Comparison of ENCODE assay signal across 10 mouse cellular contexts in genomic region chr15:12246360-12247158, GRCm38 (mm10). TPM values are rescaled to one million over a fixed set of nuclear protein-coding genes. Genes with fewer than 3 reads are reported as not detected.
DNase-seq lines count a peak whose midpoint lies in the region; ATAC-seq and TF ChIP-seq lines count a peak whose summit lies in the region.
"Had no signal": no experiment of that assay in that cellular context is flagged by ENCODE, and none has a peak within 500 bp of the region (broad histone marks: within the 10 kb centered on the region; RNA-seq: fewer than 3 reads in every experiment).

No protein-coding gene starts in this region.

- intact Hi-C loops in gastrocnemius, postnatal 36 days (cut with DNase I) = loop anchor here (5.0 kb wide), 1 partner anchor 49 kb away; no protein-coding TSS in a partner anchor

- TF ChIP-seq CTCF in lung, embryonic 14.5 days (IDR thresholded peaks at IDR 0.05; ENCODE audit: low read depth) = no peak

- peak overlapping the region; percentile 54; the same call in 1 of the 2 replicates for H3K27ac ChIP-seq in lung, embryonic 14.5 days (ENCODE audit: low read depth)
- H3K27ac ChIP-seq: macrophage had no signal

- no peak overlapping the region for H3K4me2 ChIP-seq in lung, embryonic 14.5 days

- no peak overlapping the region for H3K9ac ChIP-seq in lung, embryonic 14.5 days

- no peaks in the 10 kb centered on the region for H3K27me3 ChIP-seq in lung, embryonic 14.5 days (ENCODE audit: insufficient read depth, low read length)

- peaks cover 42% of the 10 kb centered on the region; the same call in 1 of the 2 replicates for H3K36me3 ChIP-seq in lung, embryonic 14.5 days (ENCODE audit: insufficient read depth)

- DNase-seq in lung, embryonic 14.5 days = no peak
- no peak for DNase-seq in lung, postnatal 4 days
- peak; percentile 29 for DNase-seq in embryo, embryonic 11 days
- DNase-seq in liver = peak; percentile 65
- peak; percentile 45 for DNase-seq in retina, embryonic 14.5 days (ENCODE audit: low spot score)
- DNase-seq in adrenal gland, adult 8-10 months = no peak
- DNase-seq in gastrocnemius, postnatal 36 days = no peak
- no peak for DNase-seq in thymus, postnatal 14 days
- DNase-seq: kidney, postnatal 36 days had no signal

- H3K9me3 ChIP-seq in lung, embryonic 14.5 days (ENCODE audit: low read depth, low read length) = no peaks in the 10 kb centered on the region

- 76% methylated on average over 11 of the region's 11 CpGs for WGBS in lung, embryonic 14.5 days

- H3K4me3 ChIP-seq in lung, embryonic 14.5 days (ENCODE audit: low read depth, low read length) = no peak overlapping the region

- H3K4me1 ChIP-seq in lung, embryonic 14.5 days (ENCODE audit: insufficient read depth) = no peaks in the 10 kb centered on the region

- ATAC-seq in lung, embryonic 14.5 days (ENCODE audit: insufficient read depth) = no peak

RNA-seq across cellular contexts. Expression of gene Mtmr12, which starts 41.7 kb away (rescaled TPM):
- polyA plus RNA-seq in lung, embryonic 14.5 days (2014; fragmentation: Nextera tagmentation; extraction: Ambion mirVana) = 23.4 and 23.5 TPM in 2 replicates
- total RNA-seq in adrenal gland, adult 8-10 months (2022) = 10 to 100 TPM; 21.8 to 28.1 (median 25.7) TPM
- 1 to 10 TPM; 3.1 to 3.7 TPM for total RNA-seq in gastrocnemius, postnatal 36 days (2021)

Comparison
In these comparisons a context has a peak if more than half of its experiments do, and no peak if none do; other contexts are left out.
1. DNase-seq: peak in embryo, embryonic 11 days (single experiment), liver (single experiment) and retina, embryonic 14.5 days (single experiment); none in lung, embryonic 14.5 days (single experiment), lung, postnatal 4 days (0 of 2), adrenal gland, adult 8-10 months (single experiment), gastrocnemius, postnatal 36 days (0 of 2) and thymus, postnatal 14 days (single experiment).
2. RNA of gene Mtmr12, which starts 41.7 kb away (total RNA-seq): 21.8 to 28.1 TPM in adrenal gland, adult 8-10 months; 3.1 to 3.7 TPM in gastrocnemius, postnatal 36 days; every median in the first group is over 4 times any median in the second.